Mouse (Mus musculus) testis, postnatal 14 days (tissue): Measurements from ENCODE around the gene Enpp7.

Experiments
- DNase-seq: peaks from one replicate; pipeline ENCODE4 v3.0.0; 2021; ENCODE audit warnings: low spot score

Gene Enpp7

DNA sequence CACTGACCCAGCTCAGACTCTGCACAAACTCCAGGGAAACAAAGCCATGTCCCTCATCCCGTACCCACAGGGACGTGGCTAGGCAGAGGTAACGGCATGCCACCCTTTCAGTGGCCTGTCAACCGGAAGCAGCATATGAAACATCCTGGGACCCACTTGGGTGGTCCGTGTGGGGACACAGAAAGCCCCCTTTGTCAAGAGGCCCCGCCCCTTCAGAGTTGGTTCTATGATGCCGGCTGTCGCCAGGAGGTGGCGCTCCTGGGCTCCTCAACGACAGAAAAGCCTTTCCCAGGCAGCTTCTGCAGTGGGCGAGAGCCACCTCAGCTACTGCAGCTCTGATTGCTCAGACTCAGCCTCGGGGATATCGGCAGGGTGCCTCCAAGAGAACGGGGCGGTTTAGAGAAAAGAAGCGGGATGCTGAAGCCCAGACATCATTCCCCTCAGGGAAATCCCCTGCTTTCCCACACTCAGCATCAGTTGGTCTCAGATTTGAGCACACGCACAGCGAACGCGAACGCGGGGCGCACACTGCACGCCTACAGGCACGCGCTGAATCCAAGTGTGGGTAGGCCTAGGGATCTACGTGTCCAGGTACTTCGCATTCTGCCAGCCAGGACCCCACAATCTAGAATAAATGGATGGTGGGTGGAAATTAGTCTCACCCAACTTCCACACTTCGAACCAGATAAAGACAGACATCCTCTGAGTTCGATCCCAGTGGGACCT, 10.7 kb downstream of the Enpp7 start:
- peak; percentile 68 for DNase-seq

DNA sequence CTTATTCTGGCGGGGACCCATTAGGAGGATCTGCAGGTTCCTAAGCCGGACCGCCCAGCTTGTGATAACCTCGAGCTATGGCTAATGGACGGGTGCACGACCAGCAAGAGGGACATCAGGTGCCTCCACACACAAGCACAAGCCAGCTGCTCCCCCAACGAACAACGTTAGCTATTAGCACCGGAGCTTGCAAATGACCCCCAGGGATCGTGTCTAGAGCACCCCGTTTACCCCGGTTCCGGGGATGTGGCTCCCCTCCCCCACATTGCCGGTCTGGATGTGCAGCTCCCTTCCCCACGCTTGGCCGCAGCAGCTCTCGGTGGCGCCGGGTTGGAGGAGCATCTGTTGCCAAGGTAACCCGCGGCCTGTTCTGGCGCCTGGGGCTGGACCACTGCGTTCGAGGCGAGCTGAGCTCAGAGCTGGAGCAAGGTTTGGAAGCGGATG, 11.4 kb downstream of the Enpp7 start:
- DNase-seq: peak; percentile 29

DNA sequence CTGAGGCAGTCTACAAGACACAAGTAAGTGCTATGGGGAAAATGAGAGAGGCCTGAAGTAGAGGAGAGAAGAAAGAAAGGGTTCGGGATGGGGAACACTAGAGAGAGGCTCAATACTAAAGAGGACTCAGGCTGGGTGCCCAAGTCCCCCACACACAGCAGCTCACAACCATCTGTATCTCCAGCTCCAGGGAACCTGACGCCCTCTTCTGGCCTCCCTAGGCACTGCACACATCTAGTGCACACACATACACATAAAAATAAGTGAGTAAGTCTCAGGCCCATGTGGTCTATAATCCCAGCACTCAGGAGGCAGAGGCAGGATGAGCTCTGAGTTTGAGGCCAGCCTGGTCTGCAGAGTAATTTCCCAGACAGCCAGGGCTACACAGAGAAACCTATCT, 12.9 kb downstream of the Enpp7 start:
- DNase-seq: no peak

DNA sequence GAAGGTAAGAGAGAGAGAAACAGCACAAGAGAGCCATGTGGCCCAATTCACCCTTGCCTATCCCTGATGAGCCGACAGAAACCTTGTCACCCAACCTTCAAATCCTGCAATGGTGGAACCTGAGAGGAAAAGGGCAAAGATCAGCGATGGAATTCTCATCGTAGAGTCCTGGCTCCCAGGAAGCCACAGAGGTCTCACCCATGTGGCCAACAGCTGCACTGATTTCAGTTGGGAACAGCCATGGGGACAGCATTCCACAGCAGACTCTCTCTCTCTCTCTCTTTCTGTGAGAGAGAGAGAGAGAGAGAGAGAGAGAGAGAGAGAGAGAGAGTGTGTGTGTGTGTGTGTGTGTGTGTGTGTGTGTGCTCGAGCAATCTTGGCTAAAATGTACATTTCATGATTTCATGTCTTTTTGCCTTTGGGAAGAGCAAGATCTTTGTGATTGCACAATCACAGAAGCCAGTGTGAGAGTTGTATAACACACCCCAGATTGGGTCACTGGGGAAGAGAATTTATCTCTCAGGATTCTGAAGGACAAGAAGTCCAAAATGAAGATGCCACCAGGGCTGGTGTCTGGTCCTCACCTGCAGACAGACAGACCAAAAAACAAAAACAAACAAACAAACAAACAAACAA, 13.6 kb downstream of the Enpp7 start:
- DNase-seq: no peak

DNA sequence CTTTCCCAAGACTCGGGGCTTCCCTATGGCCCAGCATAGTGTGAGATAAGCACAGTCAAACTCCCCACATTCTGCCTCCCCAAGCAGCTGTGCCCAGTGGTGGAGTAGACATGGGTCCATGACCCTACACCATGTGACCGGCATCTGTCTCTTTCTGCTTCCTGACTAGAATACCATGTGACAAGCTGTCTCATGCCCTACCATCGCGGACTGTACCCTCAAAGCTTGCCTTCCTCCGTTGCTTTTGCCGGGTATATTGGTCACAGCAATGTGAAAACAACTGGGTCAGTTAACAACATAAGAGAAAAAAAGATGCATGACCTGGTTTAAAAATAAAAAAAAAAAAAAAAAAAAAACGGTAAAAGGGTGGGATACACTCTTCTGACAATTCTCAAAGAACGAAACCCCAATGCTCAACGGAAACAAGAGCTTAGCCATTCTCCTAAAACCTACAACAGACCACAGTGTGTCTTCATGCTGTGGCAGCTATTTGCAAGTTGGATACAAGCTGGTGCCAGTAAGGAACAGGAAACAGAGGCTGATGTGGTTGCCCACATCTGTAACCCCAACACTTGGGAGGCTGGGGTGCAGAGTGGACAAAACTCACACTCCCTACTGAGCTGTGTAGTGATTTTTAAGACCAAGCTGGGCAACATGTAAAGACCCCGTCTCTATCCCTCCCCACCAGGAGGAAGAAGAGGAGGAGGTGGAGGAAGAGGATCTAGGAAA, 17.7 kb downstream of the Enpp7 start:
- no peak for DNase-seq

DNA sequence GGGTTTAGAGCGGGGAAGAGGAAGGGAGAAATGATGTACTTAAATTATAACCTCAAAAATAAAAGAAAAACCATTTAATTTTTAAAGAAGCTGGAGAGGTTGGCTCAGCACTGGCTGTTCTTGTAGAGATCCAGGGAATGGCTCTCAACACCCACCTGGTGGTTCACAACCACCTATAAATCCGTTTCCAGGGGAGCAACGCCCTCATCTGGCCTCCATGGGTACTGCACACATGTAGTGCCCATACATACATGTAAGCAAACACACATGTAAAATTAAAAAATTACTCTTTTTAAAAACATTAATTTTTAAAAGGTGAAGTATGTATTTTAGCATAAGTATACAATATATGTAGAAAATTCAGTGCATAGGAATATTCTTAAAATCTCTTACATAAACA, 18.5 kb downstream of the Enpp7 start:
- no peak for DNase-seq

DNA sequence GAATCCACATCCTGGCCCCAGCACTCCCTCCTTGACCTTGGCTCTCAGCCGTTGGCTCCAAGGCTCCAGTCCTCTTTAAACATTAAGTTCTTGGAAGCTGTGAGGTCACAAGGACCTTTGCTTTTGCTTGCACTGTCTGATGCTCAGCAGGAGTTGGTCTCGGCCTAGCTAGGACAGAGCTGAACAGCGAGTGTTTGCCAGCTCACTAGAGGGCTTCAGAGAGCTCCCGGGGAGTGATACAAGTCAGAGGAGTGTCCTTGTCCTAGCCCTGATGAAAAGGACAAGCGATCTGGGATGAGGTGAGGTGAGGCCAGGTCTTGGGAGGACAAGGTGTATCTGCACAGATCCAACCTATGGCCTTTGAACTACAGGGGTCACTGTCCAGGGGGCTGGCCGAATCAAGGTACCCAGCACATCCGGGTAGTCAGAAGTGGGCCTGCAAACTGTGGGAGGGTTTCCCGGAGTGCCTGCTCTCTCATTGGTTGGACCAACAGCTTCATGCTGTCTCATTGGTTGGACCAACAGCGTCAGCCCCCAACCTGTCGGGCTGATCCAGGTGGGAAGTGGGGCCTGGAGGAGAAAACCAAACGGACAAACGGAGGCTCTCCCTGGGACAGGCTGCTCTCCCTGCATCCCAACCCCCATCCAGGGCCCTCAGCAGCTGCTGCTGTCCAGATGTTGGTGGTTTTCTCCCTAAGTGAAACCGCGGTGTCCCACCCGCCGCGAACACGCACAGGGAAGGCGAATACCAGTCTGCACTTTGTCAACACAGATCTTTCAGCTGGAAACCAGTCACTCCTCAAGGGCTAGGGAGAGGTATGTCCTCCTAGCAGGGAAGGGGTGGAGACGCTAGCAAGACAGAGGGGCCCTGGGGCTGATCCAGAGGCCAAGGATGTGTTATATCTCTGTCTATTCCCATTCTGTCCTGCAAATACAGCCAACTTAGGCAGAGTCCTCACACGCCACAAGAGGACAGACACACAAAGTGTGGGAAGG, 19.8 kb downstream of the Enpp7 start:
- peak; percentile 57 for DNase-seq

DNA sequence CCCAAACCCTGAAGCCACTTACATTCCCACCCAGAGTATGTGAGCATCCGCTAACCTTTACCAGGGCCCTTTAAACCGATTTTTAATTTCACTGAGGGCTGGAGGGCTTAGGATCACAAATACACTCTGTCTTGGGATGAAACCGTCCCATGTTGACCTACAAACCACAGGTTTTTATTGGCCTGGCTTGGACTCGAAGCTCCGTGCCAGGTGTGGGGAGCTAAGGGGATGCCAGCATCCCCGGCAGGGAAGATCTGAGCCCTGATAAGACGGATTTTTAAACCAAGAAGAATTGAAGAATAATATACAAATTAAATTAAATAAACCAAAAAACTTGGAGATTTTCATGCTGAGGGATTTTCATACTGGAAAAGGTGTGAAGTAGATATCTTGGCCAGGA, 26.5 kb downstream of the Enpp7 start:
- no peak for DNase-seq

DNA sequence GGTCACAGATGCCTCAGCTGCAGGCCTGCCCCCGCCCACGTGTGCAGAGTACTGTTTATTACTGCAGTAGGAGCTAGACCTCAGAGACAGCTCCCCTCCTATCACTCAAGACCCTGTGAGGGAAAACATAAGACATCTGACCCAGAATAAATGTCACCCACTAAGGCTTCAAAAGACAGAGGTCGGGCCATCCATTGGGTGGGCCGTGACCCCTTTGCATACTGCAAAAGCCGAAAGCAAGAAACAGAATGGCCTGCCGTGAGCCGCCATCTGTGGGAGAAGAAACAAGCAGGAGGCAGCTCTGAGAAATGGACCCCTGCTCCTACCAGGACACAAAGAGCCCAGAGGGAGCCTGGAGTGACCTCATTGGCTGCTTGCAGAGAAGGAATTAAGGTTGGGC, 29.5 kb downstream of the Enpp7 start:
- DNase-seq: no peak

DNA sequence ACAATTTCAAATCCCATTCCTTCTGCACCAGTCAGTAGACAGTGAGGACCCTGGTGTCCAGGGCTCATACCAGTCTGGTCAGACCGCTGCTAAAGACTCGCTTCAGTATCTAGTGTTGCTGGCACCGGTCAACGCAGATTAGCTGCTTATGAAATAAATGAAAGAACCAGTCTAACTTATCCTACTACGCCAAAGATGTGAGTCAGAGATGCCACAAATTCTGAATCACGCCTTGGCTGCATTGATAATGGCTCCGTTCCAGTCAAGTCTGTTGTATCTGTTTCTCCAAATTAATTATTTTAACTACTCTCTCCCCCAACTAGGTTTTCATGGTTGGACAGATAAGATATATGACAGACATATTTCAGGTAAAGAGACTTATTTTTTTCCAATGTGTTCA, 33.2 kb downstream of the Enpp7 start:
- no peak for DNase-seq

DNA sequence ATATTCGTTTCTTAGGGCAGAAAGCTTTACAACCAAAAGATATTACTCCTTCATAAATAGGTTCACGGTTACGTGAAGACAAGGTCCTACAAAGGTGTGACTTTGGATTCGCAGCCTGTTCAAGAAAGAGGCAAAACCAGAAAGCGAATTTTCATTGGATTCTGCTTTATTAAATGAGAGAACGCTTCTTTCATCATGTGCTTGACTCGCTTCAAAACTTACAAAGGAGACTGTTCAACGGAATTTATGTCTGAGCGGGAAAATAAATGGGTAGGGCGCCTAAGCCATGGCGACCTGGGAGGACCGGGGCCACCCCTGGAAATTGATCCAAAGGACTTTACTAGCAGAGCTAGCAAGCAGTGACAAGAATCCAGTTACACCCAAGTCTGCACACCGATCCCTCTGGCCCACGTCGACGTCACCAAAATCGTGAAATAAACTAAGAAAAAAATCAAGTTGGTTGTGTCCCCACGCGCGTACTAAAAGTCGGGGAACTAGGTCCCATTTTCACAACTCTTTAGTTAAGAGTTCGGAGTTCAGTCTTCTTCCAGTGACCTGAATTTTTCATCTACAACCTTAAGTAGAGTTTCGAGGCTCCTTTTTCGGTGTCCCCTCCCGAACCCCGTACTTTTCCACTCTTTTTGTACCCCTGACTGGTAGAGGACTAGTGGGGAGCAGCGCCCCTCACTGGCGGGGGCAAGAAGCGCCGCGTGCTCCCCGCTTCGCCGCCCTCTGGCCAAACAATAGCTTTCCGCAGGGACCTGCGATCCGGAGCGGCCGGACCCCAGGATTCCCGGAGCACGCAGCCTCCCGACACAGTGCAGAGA, 34.3 kb downstream of the Enpp7 start:
- DNase-seq: no peak

DNA sequence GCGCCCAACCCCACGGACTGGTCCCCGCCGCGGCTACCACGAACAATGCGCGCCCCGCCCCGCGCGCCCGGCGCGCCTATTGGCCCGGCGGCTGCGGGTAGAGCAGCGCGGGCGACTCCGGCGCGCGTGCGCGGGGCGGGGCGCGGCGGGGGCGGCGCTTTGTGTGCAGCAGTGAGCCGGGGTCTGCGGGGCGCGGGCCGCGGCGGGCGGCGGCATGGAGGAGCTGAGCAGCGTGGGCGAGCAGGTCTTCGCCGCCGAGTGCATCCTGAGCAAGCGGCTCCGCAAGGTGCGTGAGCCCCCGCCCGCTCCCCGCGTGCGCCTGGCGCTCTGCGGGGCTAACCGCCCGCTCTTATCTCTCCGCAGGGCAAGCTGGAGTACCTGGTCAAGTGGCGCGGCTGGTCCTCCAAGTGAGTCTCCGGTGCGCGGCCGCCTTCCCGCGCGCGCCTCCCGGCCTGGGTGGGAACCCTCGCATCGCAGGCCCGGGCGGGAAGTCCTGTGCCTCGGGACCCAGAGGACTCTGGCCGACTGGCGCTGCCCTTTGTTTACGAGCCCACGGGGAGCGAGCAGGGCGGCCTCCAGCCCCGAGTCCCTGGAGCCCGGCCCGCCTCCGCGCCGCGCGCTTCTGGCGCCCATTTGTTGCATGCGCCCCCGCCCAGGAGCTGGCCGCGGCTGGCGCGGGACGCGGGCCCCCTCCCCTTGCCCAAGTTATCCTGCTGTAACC, 35.1 kb downstream of the Enpp7 start, which contains the start of gene Cbx2:
Cbx2 (plus strand) TSS at position 68 of the 721 bp plus-strand sequence.
- peak; percentile 85 for DNase-seq

DNA sequence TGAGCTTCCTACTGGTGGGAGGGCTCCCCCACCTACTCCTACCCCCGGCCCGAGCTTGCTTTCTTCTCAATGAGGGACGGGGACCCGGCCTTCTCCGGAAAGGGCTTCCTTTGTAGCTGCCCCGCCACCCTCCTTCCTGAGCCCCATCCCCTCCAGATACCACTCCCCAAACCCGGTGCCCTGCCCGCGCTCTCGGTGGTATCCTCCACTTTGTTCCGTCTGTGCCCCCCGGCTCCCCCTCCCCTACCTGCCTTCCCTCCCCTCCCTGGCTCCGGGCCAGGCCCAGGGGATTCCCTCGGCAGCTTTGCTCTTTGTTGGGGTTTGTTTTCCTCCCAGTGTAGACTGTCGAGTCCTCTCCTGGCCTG, 35.6 kb downstream of the Enpp7 start:
- no peak for DNase-seq

DNA sequence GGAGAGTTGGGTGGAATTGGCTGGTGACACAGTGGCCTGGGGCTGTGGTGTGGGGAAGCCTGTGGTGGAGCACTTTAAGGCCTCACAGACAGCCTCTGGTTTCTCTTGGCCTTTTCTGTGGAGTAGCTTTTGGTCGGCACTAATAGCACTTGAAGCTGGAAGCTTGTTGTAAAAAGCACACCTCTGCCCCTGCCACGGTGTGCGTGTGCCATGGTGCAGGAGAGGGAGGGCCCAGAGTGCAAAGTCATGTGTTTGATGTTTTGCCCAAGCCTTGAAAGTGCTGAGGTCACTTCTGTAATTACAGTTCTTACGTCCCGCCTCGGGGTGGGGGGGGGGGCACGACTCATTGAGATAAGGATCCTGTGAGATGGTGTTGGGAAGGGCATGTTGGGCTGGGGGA, 36.3 kb downstream of the Enpp7 start:
- DNase-seq: no peak

DNA sequence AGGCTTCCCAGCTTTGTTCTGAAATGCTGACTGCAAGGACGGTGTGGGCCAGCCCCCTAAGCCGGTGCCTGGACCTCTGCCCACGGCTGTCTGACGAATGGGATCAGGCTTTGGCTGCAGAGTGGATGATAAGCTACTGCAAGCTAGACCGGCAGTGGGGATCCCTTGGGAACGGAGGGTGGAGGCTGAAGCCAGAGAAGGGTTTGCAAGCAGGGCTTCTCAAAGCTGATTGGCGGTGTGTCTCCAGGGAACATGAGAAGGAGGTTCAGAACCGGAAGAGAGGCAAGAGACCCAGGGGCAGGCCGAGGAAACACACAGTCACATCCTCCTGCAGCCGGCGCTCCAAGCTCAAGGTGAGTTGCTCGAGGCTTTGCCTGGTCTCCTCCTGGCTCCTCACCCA, 38.2 kb downstream of the Enpp7 start:
- no peak for DNase-seq

DNA sequence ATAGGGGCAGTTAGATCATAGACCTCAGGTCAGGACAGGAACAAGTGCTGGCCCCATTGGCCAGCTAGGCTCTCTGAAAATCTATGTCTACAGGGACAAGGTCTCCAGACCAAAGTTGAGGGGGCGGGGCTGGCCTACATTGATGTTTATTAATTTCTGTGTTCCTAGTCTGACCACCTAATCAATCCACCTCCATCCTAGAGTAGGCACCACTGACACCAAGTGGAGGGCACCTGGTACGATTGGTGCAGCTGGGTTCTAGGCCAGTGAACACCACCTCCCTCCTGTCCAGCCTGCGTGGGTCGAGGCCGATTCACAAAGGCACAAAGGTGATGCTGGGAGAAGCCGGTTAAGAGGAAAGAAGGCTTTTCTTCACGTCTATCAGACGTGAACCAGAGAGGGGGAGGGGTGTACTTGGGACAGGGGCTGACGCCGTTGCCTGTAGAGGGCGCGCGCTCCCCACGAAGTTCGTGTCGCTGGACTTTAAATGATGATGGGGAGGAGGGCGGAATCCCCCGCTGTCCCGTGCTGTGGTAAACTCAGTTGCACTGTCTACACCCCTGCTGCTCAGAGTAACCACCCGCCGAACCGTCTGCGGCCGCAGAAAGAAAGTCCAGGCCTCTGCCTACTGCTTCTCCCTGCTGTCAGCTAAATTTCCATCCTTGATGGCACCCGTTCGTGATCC, 46.0 kb downstream of the Enpp7 start:
- DNase-seq: peak; percentile 75

DNA sequence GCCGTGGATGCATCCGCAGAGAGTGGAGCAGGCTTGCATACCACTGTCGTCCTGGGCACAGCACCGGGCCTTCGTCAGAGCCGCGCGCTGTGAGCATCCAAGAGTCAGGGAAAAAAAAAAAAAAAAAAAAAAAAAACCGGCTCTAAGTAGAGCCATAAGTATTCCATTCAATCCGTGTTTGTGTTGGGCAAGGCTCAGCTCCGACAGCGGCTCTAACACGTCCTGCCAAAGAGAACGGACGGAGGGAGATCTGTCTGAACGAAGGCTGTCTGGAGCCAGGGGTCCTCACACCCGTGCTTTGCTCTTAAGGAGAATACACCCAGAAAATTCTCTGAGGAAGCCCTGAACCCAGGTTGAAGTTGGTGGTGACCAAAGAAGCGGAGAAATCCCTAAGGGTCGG, 46.6 kb downstream of the Enpp7 start:
- DNase-seq: no peak

DNA sequence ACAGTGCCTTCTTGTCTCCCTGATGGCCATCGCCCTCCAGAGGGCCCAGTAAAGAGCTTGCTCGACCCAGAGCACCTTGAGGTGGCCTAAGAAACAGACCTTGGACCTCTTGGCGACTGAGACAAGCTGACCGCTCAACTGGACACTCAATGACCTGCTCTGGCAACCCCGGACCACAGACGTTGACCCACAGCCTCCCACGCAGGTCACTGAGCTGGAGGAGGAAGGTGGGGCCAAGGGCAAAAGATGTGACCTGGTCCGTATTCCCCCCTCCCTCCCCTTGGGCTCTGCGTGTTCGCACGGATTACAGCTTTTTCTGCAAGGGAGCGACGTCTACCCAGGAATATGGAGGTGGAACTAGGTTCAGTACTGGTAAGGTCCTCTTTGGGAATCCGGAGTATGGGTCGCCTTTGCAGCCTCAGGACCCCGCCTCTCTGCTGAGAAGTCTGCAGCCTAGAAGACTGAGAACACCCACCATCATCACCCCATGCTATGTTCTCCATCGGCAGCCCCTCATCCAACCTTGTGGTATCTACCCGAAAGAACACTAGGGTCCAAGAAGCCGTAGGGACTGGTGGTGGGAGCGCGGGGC, 47.2 kb downstream of the Enpp7 start:
- DNase-seq: no peak

DNA sequence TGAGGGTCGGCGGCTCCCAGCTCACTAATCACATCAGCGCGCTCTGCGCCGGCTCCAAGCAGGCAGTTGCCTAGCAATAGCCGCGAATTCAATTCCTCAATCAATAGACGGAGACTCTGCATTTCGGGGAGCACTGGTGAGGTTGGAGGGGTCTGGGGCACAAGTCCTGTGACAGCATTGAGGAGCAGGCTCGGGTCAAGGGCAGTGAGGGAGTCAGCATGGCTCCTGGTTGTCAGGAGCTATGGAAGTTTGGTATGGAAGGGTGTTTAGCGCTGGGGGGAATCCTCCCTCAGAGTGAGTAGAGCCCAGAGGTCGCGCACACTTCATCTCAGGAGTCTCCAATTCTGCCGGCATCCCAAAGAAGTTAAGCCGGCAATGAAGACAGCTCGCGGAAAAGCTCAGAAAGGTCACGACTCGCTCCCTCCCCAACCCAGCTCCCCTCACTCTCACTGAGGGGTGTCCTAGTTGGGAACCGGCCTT, 47.7 kb downstream of the Enpp7 start:
- no peak for DNase-seq
